Mouse (Mus musculus): Measurements from ENCODE around the gene Abcb4.

GRCm38 (mm10) chr5:8904539-8904938 is 11.0 kb downstream of the Abcb4 start:
- TF ChIP-seq CTCF (IDR thresholded peaks at IDR 0.05; ENCODE audit: low read depth) (no peak), EP300 (IDR thresholded peaks at IDR 0.05; ENCODE audit: low read depth) (no peak)
